Mouse (Mus musculus) ES-E14 (cell line): ENCODE measurements around the gene Cox18.

Source experiments
- CHD2 ChIP-seq: IDR thresholded peaks from 2 replicates; pipeline ENCODE4 v1.6.1; 2014; ENCODE audit warnings: mild to moderate bottlenecking, low read depth, low read length, inconsistent platforms
- HCFC1 ChIP-seq: IDR thresholded peaks from 2 replicates; pipeline ENCODE4 v1.6.1; 2012; ENCODE audit warnings: low read length, inconsistent platforms, borderline replicate concordance; ENCODE audit not compliant: insufficient read depth
- MAFK ChIP-seq: IDR thresholded peaks from 2 replicates; pipeline ENCODE4 v1.6.1; 2014; ENCODE audit warnings: mild to moderate bottlenecking, low read depth, low read length, inconsistent platforms; ENCODE audit not compliant: insufficient read depth
- ZC3H11A ChIP-seq: IDR thresholded peaks from 2 replicates; pipeline ENCODE4 v1.6.1; 2012; ENCODE audit warnings: low read depth, mild to moderate bottlenecking, inconsistent platforms, low read length, borderline replicate concordance
- ZNF384 ChIP-seq: IDR thresholded peaks from 2 replicates; pipeline ENCODE4 v1.6.1; 2012; ENCODE audit warnings: low read depth, low read length, inconsistent platforms

- TF ChIP-seq ZC3H11A (no peak), MAFK (no peak), CHD2 (no peak), ZNF384 (no peak), HCFC1 (no peak)
These were observed 9.5 kb upstream of the Cox18 start for GRCm38 (mm10) chr5:90233305-90233704.
